Mouse (Mus musculus) urinary bladder, adult 18-20 months (tissue): ENCODE results near the gene Lamtor2.

Experiments used
- DNase-seq, 2 experiments: peaks; one replicate each; pipeline ENCODE4 v3.0.0; 2022; ENCODE audit warnings: low spot score in 2 of 2, mixed read lengths in 2 of 2

The Lamtor2 gene

GRCm38 (mm10) chr3:88503881-88504746 lies 48.8 kb downstream of the Lamtor2 start:
- DNase-seq = no peak

- peak in 1 of 2 experiments; percentile 78 for DNase-seq
These were observed 49.4 kb downstream of the Lamtor2 start for GRCm38 (mm10) chr3:88503505-88503863.

GRCm38 (mm10) chr3:88502641-88503504 lies 50.0 kb downstream of the Lamtor2 start:
- DNase-seq = peak; percentile 78 to 91

- no peak for DNase-seq
These were observed 50.8 kb downstream of the Lamtor2 start for GRCm38 (mm10) chr3:88502031-88502571.

- DNase-seq = no peak
These were observed 51.4 kb downstream of the Lamtor2 start for GRCm38 (mm10) chr3:88501366-88502030.

GRCm38 (mm10) chr3:88500655-88501365 lies 52.1 kb downstream of the Lamtor2 start:
- no peak for DNase-seq

- DNase-seq = no peak
These were observed 52.8 kb downstream of the Lamtor2 start for GRCm38 (mm10) chr3:88500087-88500486.
